Mouse (Mus musculus) myocyte (in vitro differentiated cells): ENCODE results near the gene Ghrl. TPM values are rescaled to one million over a fixed set of nuclear protein-coding genes. Genes with fewer than 3 reads are reported as not detected.

Source experiments
- H3K27me3 ChIP-seq: one replicate; pipeline ENCODE4 v1.6.1; 2011; ENCODE audit not compliant: control insufficient read depth, insufficient read depth, insufficient read length
- H3K36me3 ChIP-seq: one replicate; pipeline ENCODE4 v1.6.1; 2011; ENCODE audit not compliant: control insufficient read depth, insufficient read depth
- H3K4me2 ChIP-seq: one replicate; pipeline ENCODE4 v1.6.1; 2011; ENCODE audit warnings: low read depth, control low read depth
- H3K4me3 ChIP-seq: one replicate; pipeline ENCODE4 v1.5.1; 2011; ENCODE audit warnings: mild to moderate bottlenecking, control low read depth, moderate library complexity
- H3K79me2 ChIP-seq: one replicate; pipeline ENCODE4 v1.6.1; 2011; ENCODE audit not compliant: control insufficient read depth, insufficient read depth
- H3ac ChIP-seq: one replicate; pipeline ENCODE4 v1.6.1; 2011; ENCODE audit not compliant: control insufficient read depth, insufficient read length
- CEBPB ChIP-seq: IDR thresholded peaks from 2 replicates; pipeline ENCODE4 v1.6.1; 2011; ENCODE audit warnings: mild to moderate bottlenecking, moderate library complexity; ENCODE audit not compliant: poor library complexity, insufficient read depth, severe bottlenecking
- E2F4 ChIP-seq: IDR thresholded peaks from one replicate; pipeline ENCODE4 v1.6.1; 2011; ENCODE audit warnings: mild to moderate bottlenecking, control low read depth, moderate library complexity; ENCODE audit not compliant: insufficient read depth
- MAX ChIP-seq: IDR thresholded peaks from one replicate; pipeline ENCODE4 v1.6.1; 2011; ENCODE audit warnings: low read depth, mild to moderate bottlenecking, control low read depth
- MYOD1 ChIP-seq, 3 experiments: IDR thresholded peaks; one replicate each; pipeline ENCODE4 v1.6.1; 2011; ENCODE audit warnings: control low read depth in 2 of 3, low read depth in 2 of 3, mild to moderate bottlenecking in 2 of 3, moderate library complexity in 1 of 3; ENCODE audit not compliant: insufficient read length in 2 of 3, control insufficient read depth in 1 of 3
- MYOG ChIP-seq, 3 experiments: IDR thresholded peaks; one replicate each; pipeline ENCODE4 v1.6.1; 2011; ENCODE audit warnings: control low read depth in 2 of 3, low read depth in 2 of 3, mild to moderate bottlenecking in 2 of 3; ENCODE audit not compliant: insufficient read length in 2 of 3, control insufficient read depth in 1 of 3, insufficient read depth in 1 of 3
- POLR2A ChIP-seq: IDR thresholded peaks from one replicate; pipeline ENCODE4 v1.6.1; 2011; ENCODE audit warnings: low read depth, mild to moderate bottlenecking, control low read depth, moderate library complexity; ENCODE audit not compliant: insufficient read length
- POLR2AphosphoS2 ChIP-seq: IDR thresholded peaks from one replicate; pipeline ENCODE4 v1.6.1; 2011; ENCODE audit warnings: low read depth, control low read depth; ENCODE audit not compliant: insufficient read length
- REST ChIP-seq: IDR thresholded peaks from one replicate; pipeline ENCODE4 v1.6.1; 2011; ENCODE audit warnings: mild to moderate bottlenecking, control low read depth, moderate library complexity; ENCODE audit not compliant: insufficient read depth, insufficient read length
- SRF ChIP-seq: IDR thresholded peaks from one replicate; pipeline ENCODE4 v1.6.1; 2011; ENCODE audit warnings: low read depth; ENCODE audit not compliant: control insufficient read depth, insufficient read length
- TCF12 ChIP-seq: IDR thresholded peaks from one replicate; pipeline ENCODE4 v1.6.1; 2011; ENCODE audit warnings: mild to moderate bottlenecking, control low read depth; ENCODE audit not compliant: poor library complexity, insufficient read depth, severe bottlenecking
- TCF3 ChIP-seq: IDR thresholded peaks from one replicate; pipeline ENCODE4 v1.6.1; 2011; ENCODE audit warnings: low read depth, control low read depth; ENCODE audit not compliant: insufficient read length
- USF1 ChIP-seq: IDR thresholded peaks from one replicate; pipeline ENCODE4 v1.6.1; 2011; ENCODE audit warnings: low read depth, mild to moderate bottlenecking, control low read depth, moderate library complexity
- polyA plus RNA-seq: library from polyadenylated mRNA; unstranded; fragments of >200 nt; fragmentation: generic; extraction: Trizol; gene quantifications from one replicate; pipeline ENCODE4 v1.2.1, GENCODE M21; 2012; ENCODE audit warnings: missing spikeins

The Ghrl gene
- polyA plus RNA-seq, 1 experiment: 0.35 TPM

- Histone ChIP-seq H3K4me3 (peak within 1 kb of the TSS; percentile 91), H3K36me3 (peaks cover 14% of the 10 kb centered on the region), H3K4me2 (peak within 1 kb of the TSS; percentile 90), H3ac (peak within 1 kb of the TSS; percentile 4), H3K27me3 (peaks cover 21% of the 10 kb centered on the region), H3K79me2 (peaks cover 39% of the 10 kb centered on the region)
- peak; percentile 24 to 73 (median 49) for TF ChIP-seq MYOG (IDR thresholded peaks at IDR 0.05; ENCODE audit: control insufficient read depth in 1 of 3, insufficient read depth in 1 of 3, insufficient read length in 2 of 3, low read depth in 2 of 3)
- no peak for TF ChIP-seq CEBPB
- TF ChIP-seq POLR2A: peak; percentile 94
- TF ChIP-seq SRF: peak; percentile 34
- TF ChIP-seq MAX: no peak
- peak; percentile 96 for TF ChIP-seq POLR2AphosphoS2
- no peak for TF ChIP-seq USF1
- no peak for TF ChIP-seq E2F4
- TF ChIP-seq TCF3: no peak
- peak in 2 of 3 experiments; percentile 8 to 42 for TF ChIP-seq MYOD1 (IDR thresholded peaks at IDR 0.05; ENCODE audit: control insufficient read depth in 1 of 3, insufficient read length in 2 of 3, low read depth in 2 of 3)
Observed at GRCm38 (mm10) chr6:113740236-113741217, 20.8 kb upstream of the Ghrl start, which contains the start of gene Sec13. Gene Sec13, minus strand, starts transcription at chr6:113740743.

- Histone ChIP-seq H3K4me3 (no peak overlapping the region), H3K4me2 (no peak overlapping the region), H3K27me3 (no peaks in the 10 kb centered on the region), H3ac (no peak overlapping the region), H3K36me3 (peaks cover 35% of the 10 kb centered on the region), H3K79me2 (peaks cover 39% of the 10 kb centered on the region)
- TF ChIP-seq E2F4: no peak
- no peak for TF ChIP-seq MYOG (IDR thresholded peaks at IDR 0.05; ENCODE audit: control insufficient read depth in 1 of 3, insufficient read depth in 1 of 3, insufficient read length in 2 of 3, low read depth in 2 of 3)
- TF ChIP-seq POLR2A: no peak
- TF ChIP-seq MYOD1 (IDR thresholded peaks at IDR 0.05; ENCODE audit: control insufficient read depth in 1 of 3, insufficient read length in 2 of 3, low read depth in 2 of 3): no peak
- no peak for TF ChIP-seq REST
- TF ChIP-seq POLR2AphosphoS2: no peak
- no peak for TF ChIP-seq MAX
- TF ChIP-seq CEBPB: no peak
- no peak for TF ChIP-seq TCF12
- no peak for TF ChIP-seq SRF
Observed at GRCm38 (mm10) chr6:113737318-113738046, 17.8 kb upstream of the Ghrl start.

DNA sequence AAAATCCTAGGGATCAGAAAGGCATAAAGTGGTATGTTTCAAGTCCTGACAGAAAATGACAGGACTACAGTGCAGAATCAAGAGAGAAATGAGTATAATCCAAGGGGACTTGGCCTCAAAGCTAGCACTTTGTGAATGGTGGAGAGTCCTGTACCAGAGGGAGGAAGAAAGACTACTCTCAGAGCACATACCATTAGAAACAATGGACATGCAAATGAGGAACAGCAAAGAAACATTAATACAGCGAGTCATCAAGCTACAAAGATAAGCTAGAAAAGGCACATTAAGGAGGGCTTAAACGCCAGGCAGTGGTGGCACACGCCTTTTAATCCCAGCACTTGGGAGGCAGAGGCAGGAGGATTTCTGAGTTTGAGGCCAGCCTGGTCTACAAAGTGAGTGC is 11.6 kb upstream of the Ghrl start:
- Histone ChIP-seq H3K79me2 (peaks cover 7% of the 10 kb centered on the region), H3K27me3 (no peaks in the 10 kb centered on the region), H3K4me3 (no peak overlapping the region), H3K36me3 (peaks cover 72% of the 10 kb centered on the region), H3ac (no peak overlapping the region), H3K4me2 (no peak overlapping the region)
- TF ChIP-seq MAX (no peak), E2F4 (no peak), SRF (no peak), POLR2AphosphoS2 (no peak), TCF3 (no peak), CEBPB (no peak), POLR2A (no peak), REST (no peak), TCF12 (no peak), USF1 (no peak), MYOG (IDR thresholded peaks at IDR 0.05; ENCODE audit: control insufficient read depth in 1 of 3, insufficient read depth in 1 of 3, insufficient read length in 2 of 3, low read depth in 2 of 3) (no peak), MYOD1 (IDR thresholded peaks at IDR 0.05; ENCODE audit: control insufficient read depth in 1 of 3, insufficient read length in 2 of 3, low read depth in 2 of 3) (no peak)

GRCm38 (mm10) chr6:113728181-113728580 is 8.5 kb upstream of the Ghrl start:
- no peak overlapping the region for H3K4me3 ChIP-seq
- H3K79me2 ChIP-seq: peaks cover 7% of the 10 kb centered on the region
- no peak overlapping the region for H3ac ChIP-seq
- peaks cover 59% of the 10 kb centered on the region for H3K36me3 ChIP-seq
- no peak overlapping the region for H3K4me2 ChIP-seq
- TF ChIP-seq E2F4 (no peak), SRF (no peak), MAX (no peak), POLR2AphosphoS2 (peak; percentile 60), MYOG (IDR thresholded peaks at IDR 0.05; ENCODE audit: control insufficient read depth in 1 of 3, insufficient read depth in 1 of 3, insufficient read length in 2 of 3, low read depth in 2 of 3) (no peak), REST (no peak), TCF3 (no peak), POLR2A (no peak), MYOD1 (IDR thresholded peaks at IDR 0.05; ENCODE audit: control insufficient read depth in 1 of 3, insufficient read length in 2 of 3, low read depth in 2 of 3) (no peak)
- no peaks in the 10 kb centered on the region for H3K27me3 ChIP-seq
